Mouse (Mus musculus) heart, postnatal 14 days (tissue): Measurements from ENCODE around the gene Cnnm4. TPM values are rescaled to one million over a fixed set of nuclear protein-coding genes. Genes with fewer than 3 reads are reported as not detected.

ENCODE experiments used
- DNase-seq, 2 experiments: peaks; one replicate each; pipeline ENCODE4 v3.0.0; 2021 to 2022
- intact Hi-C: fragments of 180-260 bp; cut with DNase I; formaldehyde crosslinking; loops from one replicate; pipeline ENCODE4 v1.15.1; 2025
- long read RNA-seq, 2 experiments: library from polyadenylated mRNA; stranded (forward); transcript quantifications; one replicate each; pipeline ENCODE4 v2.0.0; 2021
- total RNA-seq, 2 experiments: library from RNA; stranded (reverse); gene quantifications; 2 replicates each; pipeline ENCODE4 v1.2.3; 2021

The Cnnm4 gene
- total RNA-seq = 1 to 10 TPM; 3.4 to 4.1 TPM
- long read RNA-seq, experiment 1, partial matches to known transcripts = 0 of 1 reads
- long read RNA-seq, experiment 1, other reads (novel, unspliced or antisense) = 1 of 1 reads
- long read RNA-seq, experiment 2 = 0 reads

- peak; percentile 87 to 90 for DNase-seq
These were observed at the start of gene Cnnm4 for GRCm38 (mm10) chr1:36471181-36472105. Cnnm4 (plus strand) TSS chr1:36471620.

GRCm38 (mm10) chr1:36429511-36429910 is 41.9 kb upstream of the Cnnm4 start:
- DNase-seq = no peak

More at GRCm38 (mm10) chr1:36471181-36472105, at the start of gene Cnnm4:
- intact Hi-C loops = loop anchor here (2.0 kb wide), 2 partner anchors 27 to 103 kb away; partner anchors contain the start of genes Kansl3 and Lman2l

GRCm38 (mm10) chr1:36432999-36433398 is 38.4 kb upstream of the Cnnm4 start:
- intact Hi-C loops = no loop called here

More at GRCm38 (mm10) chr1:36429511-36429910, 41.9 kb upstream of the Cnnm4 start:
- intact Hi-C loops = no loop called here

GRCm38 (mm10) chr1:36433616-36434015 is 37.8 kb upstream of the Cnnm4 start:
- no peak for DNase-seq
- intact Hi-C loops = no loop called here

More at GRCm38 (mm10) chr1:36432999-36433398, 38.4 kb upstream of the Cnnm4 start:
- DNase-seq = no peak

- peak in 1 of 2 experiments; percentile 14 for DNase-seq
- intact Hi-C loops = no loop called here
These were observed 36.3 kb upstream of the Cnnm4 start for GRCm38 (mm10) chr1:36435071-36435470.

- intact Hi-C loops = no loop called here
- DNase-seq = no peak
These were observed 34.9 kb upstream of the Cnnm4 start for GRCm38 (mm10) chr1:36436515-36436914.

GRCm38 (mm10) chr1:36437223-36437622 is 34.2 kb upstream of the Cnnm4 start:
- no peak for DNase-seq
- intact Hi-C loops = no loop called here

- intact Hi-C loops = loop anchor here (5.0 kb wide), 1 partner anchor 51 kb away; no protein-coding TSS in a partner anchor
- peak; percentile 22 to 33 for DNase-seq
These were observed 30.3 kb upstream of the Cnnm4 start for GRCm38 (mm10) chr1:36441101-36441500.

GRCm38 (mm10) chr1:36444471-36445464 is 26.7 kb upstream of the Cnnm4 start, which contains the start of gene Lman2l:
Lman2l (minus strand) TSS chr1:36445271.
- intact Hi-C loops = loop anchor here (2.0 to 5.0 kb wide), 2 partner anchors 26 to 48 kb away; partner anchors contain the start of gene Cnnm4
- DNase-seq = peak; percentile 92 to 95

- DNase-seq = no peak
- intact Hi-C loops = loop anchor here (2.0 kb wide), 1 partner anchor 25 kb away; the partner anchor contains the start of gene Cnnm4
These were observed 25.9 kb upstream of the Cnnm4 start for GRCm38 (mm10) chr1:36445508-36445907.

GRCm38 (mm10) chr1:36446106-36446824 is 25.2 kb upstream of the Cnnm4 start:
- DNase-seq = no peak
- intact Hi-C loops = no loop called here

- DNase-seq = no peak
- intact Hi-C loops = no loop called here
These were observed 24.6 kb upstream of the Cnnm4 start for GRCm38 (mm10) chr1:36446841-36447240.

- intact Hi-C loops = no loop called here
- DNase-seq = no peak
These were observed 17.2 kb upstream of the Cnnm4 start for GRCm38 (mm10) chr1:36454055-36454815.

- DNase-seq = no peak
- intact Hi-C loops = no loop called here
These were observed 13.9 kb upstream of the Cnnm4 start for GRCm38 (mm10) chr1:36457388-36458014.

GRCm38 (mm10) chr1:36458169-36458568 is 13.3 kb upstream of the Cnnm4 start:
- intact Hi-C loops = no loop called here
- DNase-seq = no peak

- intact Hi-C loops = no loop called here
These were observed 9.6 kb upstream of the Cnnm4 start for GRCm38 (mm10) chr1:36461829-36462228.

GRCm38 (mm10) chr1:36465641-36466160 is 5.7 kb upstream of the Cnnm4 start:
- intact Hi-C loops = no loop called here
- DNase-seq = no peak

More at GRCm38 (mm10) chr1:36461829-36462228, 9.6 kb upstream of the Cnnm4 start:
- DNase-seq = no peak

GRCm38 (mm10) chr1:36467446-36467845 is 4.0 kb upstream of the Cnnm4 start:
- DNase-seq = no peak
- intact Hi-C loops = no loop called here
